Mouse (Mus musculus): Measurements from ENCODE around the gene Haus3.

Gene Haus3

DNA sequence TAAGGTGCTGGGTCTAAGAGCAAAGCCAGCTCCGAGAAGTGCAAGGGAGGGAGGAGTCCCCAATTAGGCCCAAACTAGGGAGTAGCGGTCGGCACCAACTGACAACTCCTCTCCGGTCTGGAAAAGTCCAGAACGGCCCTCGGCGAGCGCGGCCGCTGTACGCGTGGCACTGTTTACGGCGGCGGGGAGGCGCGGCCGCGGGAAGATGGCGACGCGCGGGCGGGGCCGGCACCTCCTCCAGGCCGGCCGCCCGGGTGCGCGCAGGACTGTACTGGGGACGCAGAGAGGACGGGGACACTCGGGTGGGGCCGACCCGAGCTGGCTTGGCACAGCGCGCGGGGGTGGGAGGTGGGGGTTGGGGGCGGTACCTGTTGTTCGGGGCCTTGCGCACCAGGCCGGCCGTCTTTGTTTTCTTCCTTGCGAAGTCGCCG lies 17.6 kb upstream of the Haus3 start:
- under 1% methylated on average over 46 of the region's 46 CpGs for WGBS

DNA sequence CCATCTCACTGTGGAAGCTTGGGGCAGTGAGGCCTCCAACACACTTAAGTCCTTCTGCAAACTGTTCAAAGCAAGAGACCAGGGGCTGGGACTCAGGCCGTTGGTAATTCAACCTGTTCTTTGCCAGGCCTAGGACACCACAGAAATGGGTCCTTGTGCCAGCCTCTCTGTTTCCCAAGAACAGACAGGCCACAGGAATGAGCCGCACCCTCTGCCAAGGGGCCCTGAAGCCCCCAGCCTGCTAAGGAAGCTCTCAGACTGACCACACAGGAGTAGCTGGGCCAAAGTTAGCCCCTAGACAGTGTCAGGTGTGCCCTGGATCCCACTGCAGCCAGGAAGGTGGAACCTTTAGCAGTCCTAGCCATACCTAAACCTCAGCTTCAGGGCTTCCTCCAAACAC lies 17.1 kb upstream of the Haus3 start:
- WGBS: 43% methylated on average over 2 of the region's 2 CpGs

GRCm38 (mm10) chr5:34185051-34185580 lies 15.8 kb upstream of the Haus3 start:
- WGBS: 84% methylated on average over 1 of the region's 1 CpGs

DNA sequence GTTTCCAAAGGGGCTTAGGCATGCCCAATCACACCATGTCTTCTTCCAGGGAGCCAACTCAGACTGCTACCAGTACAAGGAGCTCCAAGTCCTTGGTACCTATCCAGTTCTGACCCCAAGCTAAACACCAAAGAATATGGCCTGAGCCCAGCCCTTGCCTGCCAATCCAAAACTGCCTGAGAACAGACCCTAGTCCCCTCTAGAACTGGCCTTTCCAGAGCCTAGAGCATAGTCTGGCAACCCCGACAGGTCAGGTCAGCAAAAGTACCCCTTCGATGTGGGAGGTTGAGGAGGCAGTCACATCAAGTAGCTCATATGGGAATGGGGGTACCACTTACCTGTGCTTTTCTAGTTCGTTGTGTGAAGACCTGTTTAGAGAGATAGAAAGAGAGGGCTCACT lies 14.6 kb upstream of the Haus3 start:
- WGBS: 83% methylated on average over 3 of the region's 3 CpGs

- 51% methylated on average over 5 of the region's 5 CpGs for WGBS
Observed at GRCm38 (mm10) chr5:34183156-34183880, 14.0 kb upstream of the Haus3 start.

DNA sequence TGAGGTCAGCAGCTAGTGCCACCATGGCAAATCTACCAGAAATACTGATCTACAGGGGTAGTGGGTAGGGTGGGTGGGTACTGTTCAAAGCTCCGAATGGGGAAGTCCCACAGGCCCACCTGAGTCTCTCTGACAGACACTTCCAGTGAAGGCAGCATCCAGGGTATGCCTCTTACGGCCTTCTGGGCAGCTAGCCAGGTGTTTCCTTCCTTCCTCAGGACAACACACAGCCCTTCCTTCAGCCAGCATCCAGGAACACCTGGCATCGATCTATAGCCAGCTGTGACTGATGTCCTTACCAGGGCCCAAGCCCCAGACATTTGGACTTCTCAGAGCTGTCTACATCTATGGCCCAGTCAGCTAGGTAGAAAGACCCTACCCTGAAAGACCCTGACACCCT lies 13.2 kb upstream of the Haus3 start:
- WGBS: 53% methylated on average over 3 of the region's 3 CpGs

- 95% methylated on average over 4 of the region's 4 CpGs for WGBS
Observed at GRCm38 (mm10) chr5:34177821-34178220, 8.5 kb upstream of the Haus3 start.

DNA sequence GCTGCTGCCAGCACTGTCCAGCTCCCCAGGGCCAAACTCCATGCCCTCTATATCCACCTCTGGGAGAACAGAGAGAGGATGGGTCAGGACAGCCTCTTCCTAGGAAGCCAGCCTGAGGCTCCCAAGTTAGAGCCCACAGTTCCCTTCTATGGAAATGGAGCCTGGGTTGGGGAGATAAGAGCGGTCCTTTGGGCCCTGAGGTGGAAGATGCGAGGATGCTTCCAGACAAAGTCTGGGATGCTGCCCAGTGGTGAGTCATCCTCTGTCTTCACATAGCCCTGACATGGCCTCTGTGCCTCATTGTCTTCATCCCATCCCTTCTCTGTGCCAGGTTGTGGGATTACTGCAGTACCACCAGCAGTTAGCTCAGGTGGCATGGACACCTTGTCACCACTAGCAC lies 7.8 kb upstream of the Haus3 start:
- WGBS: 59% methylated on average over 2 of the region's 2 CpGs

DNA sequence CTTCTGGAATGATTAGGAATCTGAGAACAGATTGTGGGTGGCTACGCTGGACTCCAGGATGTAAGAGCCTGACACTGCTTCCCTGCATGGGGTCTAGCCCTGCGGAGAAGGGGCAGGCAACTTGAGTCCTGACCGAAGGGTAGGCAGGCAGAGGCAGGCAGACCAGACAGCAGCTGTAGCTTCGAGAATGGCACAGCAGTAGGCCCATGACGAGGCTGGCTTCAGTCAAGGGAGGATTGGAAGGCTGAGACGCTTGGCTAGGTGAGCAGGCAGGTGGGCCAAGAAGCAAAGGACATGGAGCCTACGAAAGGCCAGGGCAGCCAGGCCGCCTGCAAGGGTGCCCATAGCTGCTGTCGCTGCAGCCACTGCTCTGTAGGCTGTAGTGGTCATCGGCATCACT lies 7.4 kb upstream of the Haus3 start:
- WGBS: 77% methylated on average over 10 of the region's 10 CpGs

DNA sequence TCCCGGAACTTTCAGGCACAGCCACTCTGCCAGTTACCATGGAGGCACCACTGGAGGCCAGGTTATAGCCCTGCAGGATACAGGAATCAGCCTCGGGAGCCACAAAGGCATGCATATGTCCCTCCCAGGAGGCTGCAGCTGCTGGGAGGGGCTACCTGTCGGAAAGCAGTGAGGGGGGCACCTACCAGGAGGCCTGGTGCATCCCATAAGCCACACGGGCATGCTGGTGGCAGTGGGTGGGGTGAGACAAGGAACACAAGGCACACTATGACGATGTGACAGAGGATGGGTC lies 6.0 kb upstream of the Haus3 start:
- 38% methylated on average over 5 of the region's 5 CpGs for WGBS

GRCm38 (mm10) chr5:34174550-34175402 lies 5.4 kb upstream of the Haus3 start:
- WGBS: 72% methylated on average over 5 of the region's 5 CpGs

GRCm38 (mm10) chr5:34174021-34174420 lies 4.7 kb upstream of the Haus3 start:
- 77% methylated on average over 2 of the region's 2 CpGs for WGBS

DNA sequence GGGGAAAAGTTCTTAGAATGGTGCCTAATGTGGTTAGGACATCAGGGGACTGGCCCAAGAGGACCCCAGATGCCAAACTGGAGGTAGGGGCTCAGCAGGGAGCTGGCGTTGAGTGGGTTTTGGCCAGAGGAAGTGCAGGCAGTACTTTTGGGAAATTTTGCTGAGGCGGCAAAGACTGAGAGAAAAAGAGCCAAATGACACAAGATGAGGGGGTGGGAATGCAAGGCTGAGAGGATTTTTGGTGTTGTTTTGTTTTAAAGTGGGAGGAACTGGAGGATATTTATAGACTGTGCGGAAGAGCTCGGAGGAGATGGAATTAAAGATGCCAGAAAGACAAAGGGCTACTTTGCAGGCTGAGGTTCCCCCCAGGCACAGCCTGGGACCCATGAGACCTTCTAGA lies 1.4 kb upstream of the Haus3 start:
- 26% methylated on average over 4 of the region's 4 CpGs for WGBS

DNA sequence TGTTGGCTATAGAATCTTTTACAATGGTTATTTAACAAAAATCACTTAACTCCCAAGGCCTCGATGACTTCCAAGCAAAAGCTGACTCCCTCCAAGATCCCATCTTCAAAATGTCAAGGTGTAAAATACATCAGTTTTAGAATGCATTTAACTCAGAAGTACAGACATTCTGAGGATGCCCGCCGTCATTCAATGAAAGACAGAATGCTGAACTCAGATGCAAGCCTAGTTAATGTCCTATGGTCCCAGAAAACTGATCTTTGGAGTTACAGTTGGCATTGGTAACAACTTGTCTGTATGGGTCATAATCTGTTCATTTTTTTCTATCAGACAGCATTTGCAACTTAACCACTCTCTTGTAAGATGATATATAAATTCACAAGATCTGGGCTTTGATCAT lies 627 bp upstream of the Haus3 start:
- 63% methylated on average over 3 of the region's 3 CpGs for WGBS

DNA sequence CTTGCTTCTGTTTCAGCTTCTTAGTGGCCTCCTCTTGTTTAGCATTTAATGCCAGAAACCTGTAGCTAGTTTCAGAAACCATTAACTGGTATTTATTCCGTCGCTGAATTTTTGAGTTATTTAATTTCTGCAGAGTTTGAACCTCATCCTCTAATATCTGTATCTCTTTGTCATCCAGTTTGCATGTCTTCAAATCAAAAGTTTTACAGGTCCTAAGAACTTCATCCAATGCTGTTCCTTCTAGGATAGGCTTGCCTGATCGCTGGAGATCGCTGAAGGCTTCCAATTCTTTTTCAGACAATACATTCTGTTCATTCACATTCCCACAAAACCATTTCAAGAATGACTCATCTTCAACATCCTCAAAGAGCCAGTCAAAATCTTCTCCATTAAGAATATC lies 1.5 kb downstream of the Haus3 start:
- WGBS: 79% methylated on average over 4 of the region's 4 CpGs

- 56% methylated on average over 4 of the region's 4 CpGs for WGBS
Observed at GRCm38 (mm10) chr5:34165793-34166192, 3.5 kb downstream of the Haus3 start.

DNA sequence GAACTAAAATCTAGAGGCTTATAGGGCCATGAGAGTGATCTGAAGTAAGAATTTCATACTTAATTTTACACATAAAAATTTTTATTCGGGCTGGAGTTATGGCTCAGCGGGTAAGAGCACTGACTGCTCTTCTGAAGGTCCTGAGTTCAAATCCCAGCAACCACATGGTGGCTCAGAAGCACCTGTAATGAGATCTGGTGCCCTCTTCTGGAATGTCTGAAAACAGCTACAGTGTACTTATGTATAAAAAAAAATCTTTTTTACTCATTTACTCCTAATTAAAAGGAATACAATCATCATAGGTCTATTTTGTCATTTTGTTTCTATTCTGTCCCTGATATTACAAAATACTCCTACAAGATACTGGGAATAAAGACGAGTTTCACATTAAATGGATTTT lies 21.8 kb downstream of the Haus3 start:
- 97% methylated on average over 3 of the region's 3 CpGs for WGBS

GRCm38 (mm10) chr5:34139751-34140150 lies 29.6 kb downstream of the Haus3 start:
- 0% methylated on average over 1 of the region's 1 CpGs for WGBS

- WGBS: 53% methylated on average over 2 of the region's 2 CpGs
Observed at GRCm38 (mm10) chr5:34132731-34133130, 36.6 kb downstream of the Haus3 start.

DNA sequence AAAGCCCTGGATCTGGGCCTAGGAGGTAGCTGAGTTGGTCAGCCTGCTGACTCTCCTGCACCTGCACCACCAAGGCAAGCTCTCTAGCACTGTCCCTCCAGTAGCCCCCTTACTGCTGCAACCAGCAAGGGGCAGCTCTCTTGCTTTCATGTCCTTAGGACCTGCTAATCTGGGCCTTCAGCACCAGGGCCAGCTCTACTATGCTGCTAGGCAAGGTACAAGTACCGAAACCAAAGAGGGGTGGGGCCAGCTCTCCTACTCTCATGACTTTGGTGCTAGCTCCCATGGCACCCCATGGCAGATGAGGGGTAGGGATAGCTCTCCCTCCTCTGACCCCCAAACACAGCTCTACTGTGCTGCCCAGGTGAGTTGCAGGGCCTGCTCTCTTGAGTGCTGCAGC lies 45.2 kb downstream of the Haus3 start:
- 56% methylated on average over 1 of the region's 1 CpGs for WGBS

DNA sequence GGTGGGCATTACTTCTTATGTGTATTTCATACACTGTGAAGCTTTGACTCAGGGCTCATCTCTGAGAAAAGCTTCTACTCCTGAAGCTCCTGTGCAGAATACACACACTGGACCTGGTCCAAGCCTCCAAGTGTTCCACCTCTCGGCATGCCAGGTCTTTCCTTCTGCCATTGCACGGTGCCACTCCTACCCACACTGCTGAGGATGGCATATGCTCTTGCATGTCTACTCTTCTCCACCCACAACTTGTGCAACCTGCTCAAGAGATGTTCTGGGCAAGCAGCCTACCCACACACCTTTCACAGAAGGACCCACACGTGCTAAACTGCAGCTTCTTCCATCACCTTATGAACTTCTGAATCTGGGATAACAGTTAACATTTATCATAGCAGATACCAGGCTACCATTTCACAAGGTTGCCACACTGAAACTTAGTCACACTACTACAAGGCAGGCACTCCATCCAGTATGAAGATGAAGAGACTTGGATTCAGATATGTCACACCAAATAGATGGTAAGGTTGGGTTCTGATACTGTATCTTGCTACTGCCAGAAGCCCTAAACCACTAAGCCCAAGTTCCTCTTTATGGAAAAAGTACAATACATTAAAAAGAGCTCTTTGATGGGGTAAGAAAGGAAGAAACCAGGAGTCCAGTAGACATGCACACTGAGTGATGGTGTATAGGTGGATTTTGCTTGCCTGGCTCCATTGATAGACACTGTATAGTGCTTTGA lies 50.0 kb downstream of the Haus3 start:
- WGBS: 43% methylated on average over 3 of the region's 3 CpGs

DNA sequence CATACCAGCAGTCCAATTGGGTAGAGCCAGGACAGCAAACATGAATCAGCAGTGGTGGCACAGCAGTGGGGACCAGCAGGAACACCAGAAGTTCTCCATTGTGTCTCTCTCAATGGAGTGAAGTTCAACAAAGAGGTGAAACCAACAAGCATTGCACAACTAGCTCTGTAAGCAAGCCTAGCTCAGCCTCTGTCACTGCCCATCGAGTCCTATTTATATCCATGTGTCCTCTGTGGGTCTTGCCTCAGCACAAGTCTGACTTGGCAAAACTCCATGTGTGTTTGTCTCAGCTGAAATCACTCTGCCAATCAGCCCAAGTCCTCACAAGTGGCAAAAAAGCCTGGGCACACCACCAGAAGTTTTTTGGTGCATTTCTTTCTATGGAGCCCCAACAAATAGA lies 63.6 kb downstream of the Haus3 start:
- 58% methylated on average over 1 of the region's 1 CpGs for WGBS

Data from cerebral cortex, adult 2 months (tissue).